Mouse (Mus musculus) erythroblast, embryonic 14.5 days (primary cell): ENCODE data around the gene Cuedc1. TPM values are rescaled to one million over a fixed set of nuclear protein-coding genes. Genes with fewer than 3 reads are reported as not detected.

Source experiments
- H3K27me3 ChIP-seq: 2 replicates; pipeline ENCODE4 v1.6.1; 2012; ENCODE audit warnings: inconsistent platforms; ENCODE audit not compliant: control insufficient read depth
- H3K36me3 ChIP-seq: 2 replicates; pipeline ENCODE4 v1.6.1; 2012; ENCODE audit warnings: mild to moderate bottlenecking, inconsistent platforms; ENCODE audit not compliant: control insufficient read depth
- H3K4me1 ChIP-seq: 2 replicates; pipeline ENCODE4 v1.6.1; 2012; ENCODE audit warnings: inconsistent platforms; ENCODE audit not compliant: control insufficient read depth
- H3K4me3 ChIP-seq: replicated peaks from 2 replicates; pipeline ENCODE3; 2012; ENCODE audit warnings: moderate library complexity, mild to moderate bottlenecking, inconsistent platforms
- H3K9me3 ChIP-seq: 2 replicates; pipeline ENCODE4 v1.6.1; 2012; ENCODE audit warnings: low read length, inconsistent platforms, mixed read lengths; ENCODE audit not compliant: control insufficient read depth
- GATA1 ChIP-seq: IDR thresholded peaks from 2 replicates; pipeline ENCODE4 v1.6.1; 2012; ENCODE audit warnings: low read length, inconsistent platforms, mixed read lengths
- TAL1 ChIP-seq: IDR thresholded peaks from 3 replicates; pipeline ENCODE4 v1.6.1; 2012; ENCODE audit warnings: low read length, inconsistent platforms, mixed read lengths
- polyA plus RNA-seq: library from polyadenylated mRNA; stranded (reverse); fragments of >175 nt; gene quantifications from 2 replicates; pipeline ENCODE4 v1.2.3, GENCODE M21; 2012

The Cuedc1 gene
- polyA plus RNA-seq, 1 experiment, result 0.05 TPM

DNA sequence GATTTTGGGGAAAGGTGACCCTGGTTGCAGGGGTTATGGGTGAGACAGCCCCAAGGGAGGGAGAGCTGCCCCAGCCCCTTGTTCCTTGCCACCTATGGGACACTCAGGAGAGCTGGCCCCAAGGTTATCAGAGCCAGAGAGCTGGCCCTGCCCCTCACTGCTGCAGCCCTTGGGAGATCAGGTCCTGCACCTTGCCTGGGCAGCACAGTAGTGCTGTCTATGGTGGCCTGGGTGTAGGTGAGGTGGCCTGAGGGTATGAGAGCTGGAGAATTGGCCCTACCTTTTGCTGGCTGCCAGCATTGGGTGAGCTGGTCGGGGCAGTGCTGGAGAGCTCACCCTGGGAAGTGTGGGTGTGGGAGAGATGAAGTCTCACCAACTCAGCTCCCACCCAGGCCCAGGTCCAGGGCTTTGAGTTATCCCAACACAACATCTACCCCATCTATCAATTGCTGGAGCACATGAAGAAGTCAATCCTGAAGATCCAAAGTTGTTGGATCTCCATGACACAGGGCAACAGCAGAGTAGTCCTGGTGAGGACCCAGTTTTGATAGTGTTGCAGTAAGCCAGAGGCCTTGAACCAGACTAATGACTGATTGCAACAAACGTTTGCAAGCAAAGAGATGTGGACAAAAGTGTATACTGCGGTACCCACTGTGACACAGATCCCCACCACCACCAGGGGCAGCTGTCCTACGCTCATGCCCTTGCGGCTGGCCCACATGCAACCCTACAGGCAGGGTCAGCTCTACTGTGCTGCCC lies 114.1 kb downstream of the Cuedc1 start:
- TF ChIP-seq GATA1 (no peak), TAL1 (no peak)
- Histone ChIP-seq H3K4me1 (no peaks in the 10 kb centered on the region; the same call in 1 of the 2 replicates), H3K36me3 (peaks cover 49% of the 10 kb centered on the region), H3K27me3 (peaks cover 3% of the 10 kb centered on the region), H3K4me3 (no peak overlapping the region), H3K9me3 (no peaks in the 10 kb centered on the region)

DNA sequence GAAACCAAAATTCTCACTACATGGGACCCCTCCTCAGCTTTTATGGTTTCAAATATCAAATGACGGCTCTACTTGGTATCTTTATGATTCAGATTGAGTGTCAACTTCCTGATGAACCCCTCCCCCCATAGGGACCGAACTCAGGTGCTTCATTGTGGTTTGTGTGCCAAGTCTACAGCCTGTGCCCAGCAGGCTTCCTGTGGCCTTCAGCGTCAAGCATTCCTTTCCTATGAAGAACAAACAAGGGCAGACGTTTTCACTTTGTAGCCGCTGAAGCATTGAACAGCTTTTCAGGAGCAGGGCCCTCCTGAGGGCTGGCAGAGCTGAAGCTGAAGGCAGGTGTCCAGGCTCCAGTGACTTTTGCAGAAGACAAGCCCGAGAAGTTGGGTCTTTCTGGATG lies 115.9 kb downstream of the Cuedc1 start:
- H3K27me3 ChIP-seq, result peaks cover 3% of the 10 kb centered on the region
- H3K9me3 ChIP-seq, result no peaks in the 10 kb centered on the region
- no peak overlapping the region for H3K4me3 ChIP-seq
- TF ChIP-seq GATA1, result no peak
- TF ChIP-seq TAL1, result no peak
- H3K4me1 ChIP-seq, result no peaks in the 10 kb centered on the region
- H3K36me3 ChIP-seq, result peaks cover 32% of the 10 kb centered on the region

DNA sequence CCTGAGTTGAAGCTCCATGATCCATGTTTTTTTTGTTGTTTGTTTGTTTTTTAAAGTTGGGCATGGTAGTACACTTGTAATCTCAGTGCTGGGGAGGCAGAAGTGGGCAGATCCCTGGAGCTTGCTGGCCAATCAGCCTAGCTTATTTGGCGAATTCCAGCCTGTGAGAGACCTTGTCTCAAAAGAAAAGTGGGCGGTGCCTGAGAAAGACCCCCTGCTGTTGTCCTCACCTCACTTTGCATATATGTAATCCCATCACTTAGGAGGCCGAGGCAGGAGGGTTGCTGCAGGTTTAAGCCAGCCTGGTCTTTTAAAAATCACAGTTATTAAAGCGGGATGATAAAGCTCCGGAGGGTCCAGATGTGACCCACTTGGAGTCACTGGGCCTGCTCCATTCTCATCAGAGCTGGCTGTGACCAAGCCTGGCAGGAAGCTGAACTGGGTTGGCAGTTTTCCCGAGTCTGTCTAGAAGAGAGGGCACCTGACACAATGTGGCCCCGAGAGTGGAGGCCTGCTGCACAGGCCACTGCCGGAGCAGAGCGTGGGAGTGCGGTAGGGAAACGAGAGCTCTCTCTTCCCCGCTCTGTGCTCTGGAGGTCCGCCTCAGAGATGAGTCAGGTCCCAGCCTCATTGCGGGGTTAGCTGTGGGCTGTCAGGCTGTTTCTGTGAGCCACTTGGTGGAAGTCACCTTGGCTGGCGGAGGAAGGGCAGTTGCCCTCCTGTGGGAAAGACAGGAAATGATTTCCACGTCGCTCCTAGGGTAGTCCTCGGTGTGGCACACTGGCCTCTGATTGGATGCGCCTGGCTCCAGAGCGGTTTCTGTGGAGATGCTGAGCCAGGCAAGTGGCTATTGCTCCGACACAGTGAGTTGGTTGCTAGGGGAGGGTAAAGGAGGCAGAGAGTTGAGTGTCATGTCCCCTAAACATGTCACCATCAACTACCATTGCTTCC lies 117.3 kb downstream of the Cuedc1 start:
- Histone ChIP-seq H3K4me1 (no peaks in the 10 kb centered on the region), H3K4me3 (no peak overlapping the region), H3K27me3 (peaks cover 3% of the 10 kb centered on the region), H3K36me3 (peaks cover 18% of the 10 kb centered on the region), H3K9me3 (no peaks in the 10 kb centered on the region)
- TF ChIP-seq GATA1, result no peak
- no peak for TF ChIP-seq TAL1

DNA sequence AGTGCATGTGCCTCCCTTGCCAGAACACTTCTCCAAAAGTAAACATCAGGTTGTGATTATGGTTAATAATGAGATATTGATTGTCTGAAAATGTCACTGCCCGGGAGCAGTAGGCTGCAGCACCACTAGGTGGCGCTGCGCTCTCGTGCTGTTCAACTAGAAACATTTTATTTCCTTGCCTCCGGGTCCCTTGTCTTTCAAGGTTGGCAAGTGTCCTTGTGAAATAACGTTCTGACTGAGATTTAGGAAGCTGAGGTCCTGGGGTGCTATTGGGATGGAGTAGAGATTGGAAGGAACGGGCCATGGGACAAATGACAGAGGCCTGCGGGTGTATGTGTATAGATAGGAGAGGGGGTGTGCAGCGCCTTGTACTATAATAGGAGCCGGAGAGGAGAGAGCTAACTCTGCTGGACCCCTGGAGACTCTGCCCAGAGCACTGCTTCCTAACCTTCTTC lies 118.4 kb downstream of the Cuedc1 start:
- Histone ChIP-seq H3K27me3 (peaks cover 3% of the 10 kb centered on the region), H3K36me3 (peaks cover 7% of the 10 kb centered on the region), H3K4me1 (no peaks in the 10 kb centered on the region), H3K4me3 (no peak overlapping the region), H3K9me3 (no peaks in the 10 kb centered on the region)
- TF ChIP-seq GATA1 (no peak), TAL1 (no peak)

DNA sequence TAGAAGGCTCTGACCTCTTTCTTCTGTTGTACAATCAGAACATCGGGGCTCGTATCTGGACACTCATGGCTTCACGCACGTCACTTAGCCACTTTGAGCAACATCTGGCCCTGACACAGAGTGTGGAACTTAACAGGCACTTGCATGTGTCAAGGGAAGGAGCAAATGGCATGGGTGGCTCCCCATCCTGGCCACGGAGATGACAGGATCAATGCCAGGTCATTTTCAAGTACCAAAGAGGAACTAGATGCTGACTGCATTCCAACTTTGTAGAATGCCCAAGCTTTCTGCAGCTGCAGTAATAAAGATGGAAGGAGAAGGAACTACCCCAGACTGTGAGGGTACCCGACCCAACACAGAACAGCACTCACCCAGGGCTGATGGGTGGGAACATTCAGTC lies 120.3 kb downstream of the Cuedc1 start:
- no peak for TF ChIP-seq TAL1
- no peak for TF ChIP-seq GATA1
- no peaks in the 10 kb centered on the region for H3K4me1 ChIP-seq
- peaks cover 3% of the 10 kb centered on the region for H3K27me3 ChIP-seq
- H3K36me3 ChIP-seq, result no peaks in the 10 kb centered on the region
- H3K4me3 ChIP-seq, result no peak overlapping the region
- no peaks in the 10 kb centered on the region for H3K9me3 ChIP-seq

DNA sequence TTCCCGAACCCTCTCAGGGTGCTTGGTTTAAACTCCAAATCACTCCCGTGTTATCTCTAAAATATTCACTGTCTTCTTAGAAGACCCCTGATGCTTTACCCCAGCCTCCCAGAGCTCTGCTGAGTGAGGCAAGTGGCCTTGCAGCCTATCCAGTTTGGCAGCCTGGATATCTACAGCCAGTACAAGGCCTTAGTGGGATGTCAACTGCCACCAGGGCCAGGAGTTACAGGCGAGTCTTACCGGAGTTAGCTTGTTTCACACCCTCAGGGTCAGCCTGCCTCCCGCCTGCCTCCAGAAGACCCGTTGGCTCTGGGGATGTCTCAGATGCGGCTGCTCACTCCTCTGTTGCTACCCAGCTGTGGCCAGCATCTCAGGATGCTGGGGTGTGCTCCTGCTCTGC lies 120.7 kb downstream of the Cuedc1 start:
- no peaks in the 10 kb centered on the region for H3K4me1 ChIP-seq
- no peak overlapping the region for H3K4me3 ChIP-seq
- no peaks in the 10 kb centered on the region for H3K36me3 ChIP-seq
- TF ChIP-seq GATA1 (no peak), TAL1 (no peak)
- H3K27me3 ChIP-seq, result peaks cover 3% of the 10 kb centered on the region
- H3K9me3 ChIP-seq, result no peaks in the 10 kb centered on the region

DNA sequence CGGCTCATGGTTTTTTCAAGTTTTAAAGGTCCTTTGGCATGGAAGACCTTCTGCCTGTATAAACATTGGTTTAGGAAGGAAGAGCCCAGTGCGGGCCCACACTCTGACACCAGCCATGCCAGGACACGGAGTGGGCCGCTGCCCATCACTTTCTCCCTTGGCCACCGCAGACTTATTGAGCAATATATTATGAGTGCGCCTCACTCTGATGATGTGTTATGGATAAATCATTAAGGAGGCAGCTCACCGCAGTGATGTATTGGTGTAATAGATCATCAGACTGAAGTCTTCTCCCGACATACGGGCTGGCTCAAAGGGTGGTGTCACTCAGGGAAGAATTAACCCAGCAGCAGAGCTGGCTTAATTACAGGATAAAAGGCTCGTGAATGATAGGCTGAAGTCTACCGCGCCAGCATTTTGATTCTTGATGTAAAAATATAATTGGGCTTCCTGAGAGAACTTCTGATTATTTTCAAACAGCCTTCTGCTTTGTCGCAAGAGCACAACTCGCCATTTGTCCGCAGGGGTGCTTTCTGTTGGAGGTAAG lies 124.1 kb downstream of the Cuedc1 start:
- Histone ChIP-seq H3K36me3 (no peaks in the 10 kb centered on the region), H3K27me3 (no peaks in the 10 kb centered on the region; the same call in 1 of the 2 replicates), H3K4me3 (no peak overlapping the region), H3K4me1 (no peaks in the 10 kb centered on the region), H3K9me3 (no peaks in the 10 kb centered on the region)
- no peak for TF ChIP-seq TAL1
- TF ChIP-seq GATA1, result no peak

DNA sequence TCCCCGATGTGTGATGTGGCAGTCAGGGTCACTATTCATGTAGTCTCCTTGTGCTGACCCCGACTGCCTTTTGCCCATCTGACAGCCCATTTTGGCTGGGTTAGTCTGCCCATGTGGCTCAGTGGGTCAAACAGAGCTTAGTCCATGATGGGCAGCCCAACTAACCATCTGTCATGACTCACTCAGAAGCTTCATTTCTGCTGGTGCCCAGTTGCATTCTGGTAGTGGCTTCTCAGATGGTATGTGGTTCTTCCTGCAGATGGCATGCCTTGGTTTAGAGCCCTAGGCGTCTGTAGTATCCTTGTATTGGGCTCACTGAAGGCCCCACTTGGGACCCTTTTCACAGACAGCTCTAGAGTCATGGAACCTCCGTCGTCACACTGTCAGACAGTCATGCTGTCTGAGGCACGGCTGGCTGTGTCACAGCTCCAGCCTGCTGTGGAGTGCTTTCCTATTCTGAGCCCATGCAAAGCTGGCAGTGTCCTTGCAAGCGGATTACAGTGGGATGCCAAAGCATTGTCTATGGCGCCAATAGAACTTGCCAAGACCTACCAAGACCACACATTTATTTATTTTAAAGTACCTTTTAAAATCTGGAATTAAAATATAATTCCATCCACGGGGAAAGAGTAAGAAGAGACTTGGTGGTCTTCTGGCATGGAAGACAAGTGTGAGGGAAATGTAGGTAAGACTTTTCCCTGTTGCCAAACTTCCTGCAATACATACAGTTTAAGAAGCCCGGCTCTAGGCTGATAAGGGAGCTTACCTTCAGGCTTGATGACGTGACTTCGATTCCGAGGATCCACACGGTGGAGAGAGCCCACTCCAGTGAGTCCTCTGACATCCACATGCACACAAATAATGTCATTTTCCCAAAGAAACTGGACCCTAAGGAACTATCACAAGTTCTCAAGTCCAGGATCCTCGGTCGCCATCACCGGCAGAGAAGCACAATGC lies 129.4 kb downstream of the Cuedc1 start:
- Histone ChIP-seq H3K4me3 (no peak overlapping the region), H3K27me3 (peaks cover 3% of the 10 kb centered on the region), H3K4me1 (no peaks in the 10 kb centered on the region), H3K9me3 (no peaks in the 10 kb centered on the region), H3K36me3 (no peaks in the 10 kb centered on the region)
- no peak for TF ChIP-seq TAL1
- TF ChIP-seq GATA1, result no peak
